Mouse (Mus musculus): ENCODE measurements around the gene Gucy2f.

Gucy2f gene

DNA sequence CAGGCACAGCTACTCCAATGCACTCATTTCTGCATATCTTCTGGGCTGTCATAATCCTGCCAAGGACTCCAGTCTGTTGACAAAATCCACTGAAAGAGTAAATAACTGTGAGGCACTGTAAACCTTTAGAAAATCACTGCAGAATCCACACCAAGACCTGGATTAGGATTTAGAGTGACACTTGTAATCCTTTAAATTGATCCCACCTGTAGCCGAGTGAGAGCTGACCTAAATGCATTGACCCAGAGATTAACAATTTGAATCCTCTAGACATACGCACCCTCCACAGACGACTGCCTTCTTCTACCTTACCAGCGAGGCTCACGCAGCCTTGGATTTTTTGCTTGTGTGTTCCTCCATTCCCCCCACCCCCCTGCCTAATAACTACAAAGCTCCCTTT, at the start of gene Gucy2f:
Gene Gucy2f, minus strand, starts transcription at position 101 of the 400 bp plus-strand sequence.
- no peak for DNase-seq

- no peak for DNase-seq
Measured at GRCm38 (mm10) chrX:142245682-142246327, 49.1 kb upstream of the Gucy2f start.

DNA sequence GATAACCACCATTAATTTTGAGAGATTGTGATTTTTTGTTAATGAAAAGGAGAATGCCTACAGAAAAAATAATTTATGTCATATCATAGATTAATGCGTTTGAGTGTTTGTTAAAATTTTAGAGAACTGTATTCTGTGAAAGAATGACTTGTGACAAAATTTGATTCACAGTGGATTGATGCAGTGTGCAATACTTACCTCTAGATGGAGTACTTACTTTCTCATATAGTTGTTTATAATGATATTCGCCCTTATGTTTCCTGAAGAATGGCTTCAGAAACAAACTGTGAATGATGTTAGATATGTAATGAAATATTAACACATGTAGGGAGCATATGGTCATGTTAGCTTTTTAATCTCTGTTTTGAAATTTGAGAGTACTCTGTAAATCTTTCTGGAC, 40.4 kb upstream of the Gucy2f start:
- no peak for DNase-seq

- peak; percentile 23 for DNase-seq
Measured at GRCm38 (mm10) chrX:142236146-142236545, 39.4 kb upstream of the Gucy2f start.

GRCm38 (mm10) chrX:142228769-142229158, 32.0 kb upstream of the Gucy2f start:
- no peak for DNase-seq

- peak; percentile 77 for DNase-seq
Measured at GRCm38 (mm10) chrX:142228055-142228768, 31.5 kb upstream of the Gucy2f start.

DNA sequence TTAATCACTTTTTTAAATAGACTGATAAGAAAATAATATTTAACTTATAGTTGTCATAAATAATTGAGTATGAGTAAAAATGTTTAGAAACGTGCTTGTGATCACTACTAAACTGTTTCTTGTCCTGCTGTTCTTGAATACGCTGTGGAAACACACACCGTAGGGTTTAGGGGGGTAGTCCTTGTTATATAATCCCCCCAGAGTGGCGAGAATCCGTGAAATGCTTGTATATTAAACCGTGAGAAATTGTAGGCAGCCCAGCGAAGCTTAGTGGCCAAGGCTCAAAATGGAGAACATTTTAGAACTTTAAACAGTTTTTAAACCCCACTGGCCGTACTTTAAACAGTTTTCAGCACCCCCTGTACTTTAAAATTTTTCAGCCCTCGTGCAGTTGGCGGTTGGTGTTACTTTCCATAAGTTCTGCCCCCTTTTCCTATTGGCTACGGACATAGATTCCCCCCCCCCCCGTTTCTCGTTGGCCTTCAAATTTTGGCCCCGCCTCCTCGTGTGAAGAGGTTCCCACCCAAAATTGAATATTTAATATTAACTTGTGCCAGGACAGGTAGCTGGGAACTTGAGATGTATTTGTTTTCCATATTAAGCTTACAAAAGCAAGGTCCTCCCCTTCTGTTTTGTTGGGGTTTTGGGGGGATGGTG, 30.8 kb upstream of the Gucy2f start:
- peak; percentile 41 for DNase-seq

DNA sequence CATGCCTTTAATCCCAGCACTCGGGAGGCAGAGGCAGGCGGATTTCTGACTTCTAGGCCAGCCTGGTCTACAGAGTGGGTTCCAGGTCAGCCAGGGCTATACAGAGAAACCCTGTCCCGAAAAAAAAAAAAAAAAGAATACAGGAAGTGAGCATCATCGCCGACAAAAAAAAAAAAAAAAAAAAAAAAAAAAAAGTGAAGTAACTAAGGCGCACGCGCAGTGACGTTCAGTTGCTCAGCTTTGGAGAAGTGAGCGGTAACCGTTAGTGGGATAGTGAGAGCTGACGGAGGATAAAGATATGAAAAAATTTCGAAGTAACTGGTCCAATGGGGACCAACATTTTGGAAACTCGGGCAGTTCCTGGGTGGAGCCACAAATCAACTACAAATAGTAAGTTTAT, 29.8 kb upstream of the Gucy2f start, which contains the start of gene Nxt2:
Gene Nxt2, plus strand, starts transcription at position 229 of the 400 bp plus-strand sequence.
- DNase-seq = no peak

DNA sequence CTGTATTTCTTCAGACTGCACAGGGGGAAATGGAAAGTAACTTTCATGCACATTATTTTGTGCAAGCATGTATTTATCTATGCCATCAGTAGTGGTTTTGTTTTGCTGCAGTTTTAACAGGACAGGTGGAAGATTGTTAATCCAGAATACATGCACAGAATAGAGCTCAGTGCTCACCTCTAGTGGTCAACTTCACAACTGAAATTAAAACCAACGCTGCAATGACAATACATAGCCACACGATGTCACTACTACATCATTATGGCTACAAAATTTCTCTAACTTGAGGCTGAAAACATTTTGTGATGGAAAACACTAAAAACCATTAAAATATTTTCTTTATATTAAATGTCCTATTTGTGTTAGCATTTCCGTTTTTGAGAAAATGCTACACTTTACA, 3.6 kb upstream of the Gucy2f start:
- DNase-seq = peak; percentile 27

GRCm38 (mm10) chrX:142195551-142195950, 1.2 kb downstream of the Gucy2f start:
- no peak for DNase-seq

GRCm38 (mm10) chrX:142194420-142194819, 2.3 kb downstream of the Gucy2f start:
- DNase-seq = peak; percentile 66

- no peak for DNase-seq
Measured at GRCm38 (mm10) chrX:142190355-142190754, 6.4 kb downstream of the Gucy2f start.

DNA sequence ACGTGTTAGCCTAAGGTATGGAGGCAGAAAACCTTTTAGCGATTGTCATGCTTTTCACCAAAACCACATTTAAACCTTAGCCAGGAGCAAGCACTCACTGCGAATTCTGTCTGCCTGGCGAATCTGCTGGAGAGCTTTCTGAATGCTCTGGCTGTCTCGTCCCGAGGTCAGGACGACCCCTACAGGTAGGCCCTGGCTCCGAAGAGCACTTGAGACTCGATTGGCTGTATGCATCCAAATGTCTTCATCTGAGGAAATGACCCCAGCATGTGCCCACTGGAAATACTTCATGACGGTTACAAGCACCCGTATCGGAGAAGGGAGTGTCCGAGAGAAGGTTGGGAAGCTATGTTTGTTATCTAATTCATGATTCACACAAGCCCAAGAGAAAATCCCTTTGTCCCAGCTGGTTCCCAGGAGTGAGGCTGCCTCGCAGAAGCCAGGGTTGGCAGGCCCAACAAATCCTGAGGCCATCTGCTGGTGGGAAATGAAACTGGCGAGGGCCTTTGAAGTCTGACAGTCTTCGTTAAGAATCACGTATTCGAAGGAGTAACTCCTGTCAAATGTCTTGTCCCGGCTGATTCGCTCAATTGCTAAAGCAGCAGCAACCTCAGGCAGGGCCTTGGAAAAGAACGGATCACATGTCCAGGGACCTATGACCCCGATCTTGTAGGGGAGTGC, 7.6 kb downstream of the Gucy2f start:
- peak; percentile 52 for DNase-seq

DNA sequence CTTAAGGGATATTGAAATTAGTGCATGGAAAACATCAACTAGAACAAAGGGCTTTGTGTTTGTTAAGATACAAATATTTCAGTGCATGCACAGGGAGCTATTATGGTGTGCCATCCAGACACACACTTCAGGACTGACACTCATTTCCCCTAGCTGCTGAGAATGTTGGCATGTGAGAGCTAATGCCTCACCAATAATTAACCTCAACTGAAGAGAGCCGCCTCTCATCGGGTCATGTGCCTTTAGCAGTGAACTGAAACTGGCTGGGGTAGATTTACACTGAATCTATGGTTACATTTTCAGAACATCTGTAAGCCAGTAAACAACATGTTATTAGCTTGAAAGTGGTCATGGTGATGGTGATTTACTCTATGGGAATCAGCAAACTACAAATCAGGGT, 14.7 kb downstream of the Gucy2f start:
- DNase-seq = no peak

GRCm38 (mm10) chrX:142176981-142177380, 19.8 kb downstream of the Gucy2f start:
- DNase-seq = no peak

- no peak for DNase-seq
Measured at GRCm38 (mm10) chrX:142115779-142116178, 81.0 kb downstream of the Gucy2f start.

DNA sequence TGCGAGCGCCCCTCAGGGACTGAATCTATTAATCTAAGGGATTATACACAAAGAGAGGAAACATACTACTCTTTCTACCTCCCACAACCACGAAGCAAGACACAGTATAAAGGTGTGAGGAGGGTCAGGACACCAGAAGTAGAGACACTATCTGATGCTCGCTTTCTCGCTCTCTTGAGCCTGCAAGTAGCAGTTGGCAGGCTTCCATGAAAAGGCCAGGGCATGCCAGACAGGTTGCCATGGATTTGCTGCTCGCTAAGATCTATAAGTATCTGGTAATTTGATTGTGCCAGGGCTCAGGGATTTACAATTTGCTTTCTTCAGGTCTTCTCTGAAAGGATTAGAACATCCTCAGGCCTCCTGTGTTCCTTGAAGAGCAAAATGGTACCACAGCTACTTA, 85.5 kb downstream of the Gucy2f start:
- no peak for DNase-seq

DNA sequence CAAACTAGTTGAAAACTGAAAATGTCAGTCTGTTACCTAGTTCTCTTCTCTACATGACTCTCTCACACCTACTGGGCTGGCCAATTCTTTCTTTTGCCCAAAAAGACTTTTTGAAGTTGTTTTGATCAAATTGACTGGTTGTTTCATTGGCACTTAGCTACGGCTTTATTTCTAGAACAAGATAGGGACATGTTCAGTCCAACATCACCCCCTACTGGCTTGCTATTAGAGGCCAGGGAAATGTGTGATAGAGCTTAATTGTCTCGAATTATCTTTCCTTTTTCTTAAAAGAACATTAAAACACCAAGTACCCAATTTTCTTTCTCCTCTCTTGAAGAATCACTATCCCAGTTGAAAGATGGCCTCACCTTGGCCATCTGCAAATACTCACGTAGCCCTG, 99.8 kb downstream of the Gucy2f start:
- no peak for DNase-seq

DNA sequence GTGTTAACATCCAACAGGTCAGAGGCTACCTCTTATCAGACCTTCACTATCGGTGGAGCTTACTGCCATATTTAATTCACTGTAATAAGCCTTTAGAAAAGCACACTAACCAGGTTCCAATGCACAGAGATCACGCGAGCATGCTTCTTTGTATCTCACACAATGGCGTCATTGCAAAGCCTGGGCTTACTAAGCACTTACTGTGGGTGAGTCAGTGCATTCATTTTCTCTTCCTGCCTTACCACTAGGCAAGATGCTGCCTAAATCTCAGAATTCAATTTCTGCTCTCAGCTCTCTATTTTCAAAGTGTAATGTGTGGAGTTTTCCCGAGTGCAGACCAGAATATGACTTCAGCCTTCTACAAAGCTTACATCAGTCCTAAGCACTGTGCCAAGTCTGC, 101.2 kb downstream of the Gucy2f start:
- no peak for DNase-seq

- DNase-seq = no peak
Measured at GRCm38 (mm10) chrX:142062585-142062984, 134.1 kb downstream of the Gucy2f start.

Measured in kidney, adult 18-20 months (tissue).